10 mouse cellular contexts compared by ENCODE assay signal in genomic region chr1:187270318-187271247, GRCm38 (mm10). TPM values are rescaled to one million over a fixed set of nuclear protein-coding genes. Genes with fewer than 3 reads are reported as not detected.
DNase-seq lines count a peak whose midpoint lies in the region; ATAC-seq lines count a peak whose summit lies in the region.
"Had no signal": no experiment of that assay in that cellular context is flagged by ENCODE, and none has a peak within 500 bp of the region (broad histone marks: within the 10 kb centered on the region; RNA-seq: fewer than 3 reads in every experiment).

No protein-coding gene starts in this region.

- H3K4me1 ChIP-seq in intestine, embryonic 16.5 days (ENCODE audit: control insufficient read depth, insufficient read depth, low read length), result no peaks in the 10 kb centered on the region
- H3K4me1 ChIP-seq in midbrain, embryonic 15.5 days, result 0 out of 2 replicates have a peak, but pooled peaks cover 5% of the 10 kb centered on the region
- H3K4me1 ChIP-seq: embryonic facial prominence, embryonic 12.5 days had no signal

- H3K9ac ChIP-seq in intestine, embryonic 16.5 days (ENCODE audit: low read depth, low read length), result no peak overlapping the region
- no peak overlapping the region for H3K9ac ChIP-seq in midbrain, embryonic 15.5 days
- H3K9ac ChIP-seq: embryonic facial prominence, embryonic 12.5 days had no signal

- ATAC-seq in intestine, embryonic 16.5 days, result 0 out of 2 replicates have a peak, but pooled peaks have one; percentile 40
- no peak for ATAC-seq in midbrain, embryonic 15.5 days (replicated peaks)

- intact Hi-C loops in heart, postnatal 25 days (cut with DNase I), result no loop called here

- H3K36me3 ChIP-seq in intestine, embryonic 16.5 days (ENCODE audit: control insufficient read depth, insufficient read depth, low read length), result no peaks in the 10 kb centered on the region
- no peaks in the 10 kb centered on the region for H3K36me3 ChIP-seq in midbrain, embryonic 15.5 days (replicated peaks)
- H3K36me3 ChIP-seq: embryonic facial prominence, embryonic 12.5 days had no signal

- 72% methylated on average over 10 of the region's 10 CpGs for WGBS in intestine, embryonic 16.5 days
- WGBS in midbrain, embryonic 15.5 days, result 75% methylated on average over 10 of the region's 10 CpGs

- H3K9me3 ChIP-seq in intestine, embryonic 16.5 days (ENCODE audit: control insufficient read depth, low read length), result no peaks in the 10 kb centered on the region
- no peaks in the 10 kb centered on the region for H3K9me3 ChIP-seq in midbrain, embryonic 15.5 days
- H3K9me3 ChIP-seq: embryonic facial prominence, embryonic 12.5 days had no signal

- no peak overlapping the region for H3K4me3 ChIP-seq in intestine, embryonic 16.5 days (ENCODE audit: low read length)
- H3K4me3 ChIP-seq in midbrain, embryonic 15.5 days, result no peak overlapping the region
- H3K4me3 ChIP-seq: embryonic facial prominence, embryonic 12.5 days had no signal

- no peak overlapping the region for H3K4me2 ChIP-seq in intestine, embryonic 16.5 days (ENCODE audit: low read depth, low read length)
- no peak overlapping the region for H3K4me2 ChIP-seq in midbrain, embryonic 15.5 days
- H3K4me2 ChIP-seq: embryonic facial prominence, embryonic 12.5 days had no signal

- no peak overlapping the region for H3K27ac ChIP-seq in intestine, embryonic 16.5 days (ENCODE audit: low read length)
- no peak overlapping the region for H3K27ac ChIP-seq in midbrain, embryonic 15.5 days
- H3K27ac ChIP-seq: embryonic facial prominence, embryonic 12.5 days had no signal

- H3K27me3 ChIP-seq in intestine, embryonic 16.5 days (replicated peaks; ENCODE audit: control insufficient read depth, insufficient read depth, low read length), result no peaks in the 10 kb centered on the region
- H3K27me3 ChIP-seq in midbrain, embryonic 15.5 days (replicated peaks), result no peaks in the 10 kb centered on the region
- H3K27me3 ChIP-seq: embryonic facial prominence, embryonic 12.5 days had no signal

- peak; percentile 8 to 19 for DNase-seq in heart, adult 9 months (ENCODE audit: low spot score in 2 of 2)
- DNase-seq in heart, postnatal 25 days (ENCODE audit: low spot score), result no peak
- peak; percentile 48 for DNase-seq in retina, postnatal 1 day
- no peak for DNase-seq in retina, embryonic 14.5 days (ENCODE audit: low spot score)
- DNase-seq in right cerebral cortex, postnatal 36 days (ENCODE audit: low spot score in 2 of 2), result peak; percentile 68 to 82
- no peak for DNase-seq in kidney, postnatal 4 days
- DNase-seq: thymus, postnatal 14 days had no signal

RNA-seq across cellular contexts. Expression of gene Gpatch2, which starts 55.3 kb away (rescaled TPM):
- 10 to 100 TPM in 1 of 2 experiments, 1 to 10 TPM in 1; 8.8 to 11.0 TPM for total RNA-seq in heart, postnatal 25 days (2021)
- polyA plus RNA-seq in intestine, embryonic 16.5 days (2015; fragmentation: Nextera tagmentation; extraction: Ambion mirVana), result 16.5 and 17.0 TPM in 2 replicates
- 17.4 and 18.6 TPM in 2 replicates for polyA plus RNA-seq in midbrain, embryonic 15.5 days (2015; fragmentation: Nextera tagmentation; extraction: Ambion mirVana)

RNA-seq across cellular contexts. Expression of gene Spata17, which starts 55.3 kb away (rescaled TPM):
- 1 to 10 TPM in 1 of 2 experiments, under 1 TPM in 1; 0.78 to 1.0 TPM for total RNA-seq in heart, postnatal 25 days (2021)
- 0.91 and 1.6 TPM in 2 replicates for polyA plus RNA-seq in intestine, embryonic 16.5 days (2015; fragmentation: Nextera tagmentation; extraction: Ambion mirVana)
- 2.1 and 2.5 TPM in 2 replicates for polyA plus RNA-seq in midbrain, embryonic 15.5 days (2015; fragmentation: Nextera tagmentation; extraction: Ambion mirVana)

Comparison
In these comparisons a context has a peak if more than half of its experiments do, and no peak if none do; other contexts are left out.
1. DNase-seq: peak in heart, adult 9 months (2 of 2), retina, postnatal 1 day (single experiment) and right cerebral cortex, postnatal 36 days (2 of 2); none in heart, postnatal 25 days (single experiment), retina, embryonic 14.5 days (single experiment) and kidney, postnatal 4 days (0 of 2).